Mouse (Mus musculus) lung, postnatal 0 days (tissue): ENCODE results near the gene Zfp46.

Source experiments
- CTCF ChIP-seq: IDR thresholded peaks from 2 replicates; pipeline ENCODE4 v1.5.1; 2016; ENCODE audit warnings: antibody characterized with exemption, mild to moderate bottlenecking
- EP300 ChIP-seq: IDR thresholded peaks from 2 replicates; pipeline ENCODE4 v1.6.1; 2016; ENCODE audit warnings: antibody characterized with exemption, mild to moderate bottlenecking, control low read depth

DNA sequence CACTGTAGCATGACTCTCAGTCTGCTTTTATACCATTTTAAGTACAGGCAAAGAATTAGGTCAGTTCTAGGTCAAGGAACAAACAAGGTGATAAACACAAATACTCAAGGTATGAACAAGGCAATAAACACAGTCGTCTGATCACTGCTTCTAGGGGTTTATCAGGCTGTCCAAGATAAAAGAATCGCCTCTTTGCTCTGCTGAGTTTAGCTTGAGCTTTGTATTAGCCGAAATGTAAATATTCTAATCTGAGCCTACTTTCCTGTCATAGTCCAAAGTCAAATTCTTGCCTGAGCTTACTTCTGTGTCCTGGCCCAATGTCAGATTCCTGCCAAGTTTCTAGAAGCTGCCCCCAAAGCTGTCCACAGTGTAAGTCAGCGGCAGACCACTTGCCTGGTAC lies 18.0 kb downstream of the Zfp46 start:
- TF ChIP-seq CTCF (no peak), EP300 (no peak)
